Mouse (Mus musculus) lung, adult 2 months (tissue): ENCODE measurements around the gene Pcdh7.

Experiments used
- CTCF ChIP-seq: fragments of 200-500 bp; IDR thresholded peaks from 2 replicates; pipeline ENCODE4 v1.5.1; 2011; ENCODE audit warnings: mild to moderate bottlenecking, low read length, control low read depth; ENCODE audit not compliant: insufficient read depth
- POLR2A ChIP-seq: fragments of 200-500 bp; IDR thresholded peaks from 2 replicates; pipeline ENCODE4 v1.6.1; 2011; ENCODE audit warnings: low read depth, mild to moderate bottlenecking, control low read depth, low read length, borderline replicate concordance; ENCODE audit errors: extremely low read depth

DNA sequence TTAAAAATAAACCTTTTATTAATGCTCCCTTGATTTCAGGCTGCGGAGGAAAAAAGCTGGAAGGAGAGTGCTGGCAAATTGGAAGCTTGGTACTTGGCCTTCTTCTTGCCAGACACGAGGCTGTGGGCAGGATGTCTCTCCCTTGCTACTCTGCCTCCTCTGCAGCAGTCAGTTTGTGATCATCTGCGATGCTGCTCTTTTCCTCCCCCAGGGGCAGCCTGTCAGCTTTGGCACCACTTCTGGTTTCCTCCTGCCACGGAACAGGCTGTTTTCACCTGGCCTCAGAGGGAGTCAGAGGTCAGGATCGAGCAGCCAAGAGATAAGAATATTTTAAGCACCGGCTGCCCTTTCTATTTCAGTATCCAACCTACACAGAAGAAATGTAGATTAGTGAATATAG, 25.2 kb downstream of the Pcdh7 start:
- no peak for TF ChIP-seq CTCF
- TF ChIP-seq POLR2A = no peak
